Mouse (Mus musculus) lung, postnatal 4 days (tissue): ENCODE measurements around the gene Ada.
A peak's percentile ranks its signal among the peaks of the same experiment; 100 is the strongest.
"Not testable (repeated sequence)": the region's sequence is repeated elsewhere in the genome, so short reads cannot be mapped to it uniquely, and the experiment has no call there.

ENCODE experiments used
- DNase-seq, 2 experiments: peaks; one replicate each; pipeline ENCODE4 v3.0.0; 2021

Ada gene

DNA sequence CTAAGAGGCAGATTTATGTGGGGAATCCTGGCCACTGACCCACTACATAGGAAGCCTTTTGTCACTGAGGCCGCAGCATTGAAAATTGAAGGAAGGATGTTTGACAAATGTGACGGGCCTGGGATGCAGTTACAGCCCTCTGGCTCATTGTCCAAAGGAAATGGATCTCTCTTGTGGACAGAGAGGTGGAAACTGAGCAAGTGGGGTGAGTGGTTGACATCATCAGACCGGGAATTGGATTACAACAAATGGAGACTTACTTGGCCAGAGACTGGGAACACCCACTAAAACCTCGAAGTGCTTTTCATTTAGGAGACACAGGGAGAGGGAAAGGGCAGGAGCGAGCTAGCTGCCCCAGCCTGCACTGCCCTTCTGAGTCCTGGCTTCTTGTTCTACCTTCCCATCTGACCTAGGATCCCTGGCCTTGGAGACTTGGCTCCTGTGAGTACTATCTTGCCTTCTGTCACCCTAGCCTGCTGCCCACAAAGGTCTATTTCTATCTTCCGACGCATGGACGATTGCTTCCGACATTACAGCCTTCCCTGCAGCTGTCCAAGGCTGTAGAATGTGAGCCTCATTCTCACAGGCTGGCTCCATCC lies 56.2 kb downstream of the Ada start:
- peak in 1 of 2 experiments; percentile 35 for DNase-seq

DNA sequence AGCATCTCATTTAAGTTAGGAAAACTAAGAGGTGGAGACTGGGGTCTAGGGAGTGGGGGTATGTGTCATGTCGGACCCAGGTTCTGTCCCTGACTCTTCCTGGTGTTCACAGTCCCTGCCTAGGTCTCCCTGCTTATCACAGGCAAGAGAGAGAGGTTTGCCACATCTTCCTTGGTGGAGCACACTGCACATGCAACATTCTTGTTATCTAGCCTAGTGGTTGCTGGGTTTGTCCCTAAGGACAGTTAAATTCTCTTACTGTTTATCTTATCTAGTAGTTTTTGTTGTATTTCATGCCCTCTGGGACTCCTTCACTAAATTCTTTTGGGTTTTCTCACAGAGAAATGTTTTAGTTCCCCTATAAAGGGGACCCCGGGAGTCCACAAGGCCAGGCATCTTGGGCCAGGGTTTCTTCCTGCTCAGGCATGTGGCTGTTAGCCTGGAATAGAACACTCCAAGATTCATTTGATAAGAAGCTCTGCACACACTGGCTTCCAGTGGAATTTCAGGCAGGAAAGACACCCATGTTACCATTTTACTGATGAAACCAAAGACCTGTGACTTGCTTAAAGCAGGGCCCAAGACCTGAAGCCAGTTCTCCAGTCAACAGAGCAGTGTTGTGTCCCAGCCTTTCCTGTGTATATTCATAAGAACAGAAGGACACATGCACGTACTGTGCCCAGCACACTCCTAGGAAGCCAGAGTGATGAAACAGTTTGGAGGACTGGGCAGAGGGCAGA lies 57.0 kb downstream of the Ada start:
- no peak for DNase-seq

DNA sequence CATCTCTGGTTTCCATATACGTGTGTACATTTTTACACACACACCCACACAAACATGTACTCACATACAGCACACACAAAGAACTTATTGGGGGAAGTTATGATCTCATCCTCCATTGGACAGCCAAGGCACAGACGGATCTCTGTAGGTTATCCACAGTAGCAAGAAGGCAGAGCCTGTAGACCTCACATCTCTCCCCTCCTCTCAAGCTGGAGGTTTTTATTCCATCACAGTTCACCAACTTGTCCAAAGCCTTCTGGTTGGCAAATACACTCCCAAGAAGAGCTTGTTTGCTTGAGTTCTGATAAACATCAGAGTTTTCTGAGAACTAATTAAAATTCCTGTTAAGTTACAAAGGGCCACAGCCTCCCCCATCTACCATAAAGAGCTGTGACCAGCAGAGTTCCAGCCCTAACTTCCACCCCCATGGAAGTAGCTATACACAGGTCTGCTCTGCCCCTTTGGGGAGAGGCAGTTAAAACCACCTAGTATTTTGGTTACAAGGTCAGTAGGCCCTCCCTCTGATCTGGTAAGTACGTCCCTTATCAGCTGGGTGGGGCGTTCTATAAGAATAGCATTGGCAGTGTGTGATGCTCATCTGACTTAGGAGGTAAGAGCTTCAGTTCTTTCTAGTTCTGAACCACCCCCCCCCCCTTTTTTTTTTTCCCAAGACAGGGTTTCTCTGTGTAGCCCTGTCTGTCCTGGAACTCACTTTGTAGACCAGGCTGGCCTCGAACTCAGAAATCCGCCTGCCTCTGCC lies 58.0 kb downstream of the Ada start:
- DNase-seq: no peak

DNA sequence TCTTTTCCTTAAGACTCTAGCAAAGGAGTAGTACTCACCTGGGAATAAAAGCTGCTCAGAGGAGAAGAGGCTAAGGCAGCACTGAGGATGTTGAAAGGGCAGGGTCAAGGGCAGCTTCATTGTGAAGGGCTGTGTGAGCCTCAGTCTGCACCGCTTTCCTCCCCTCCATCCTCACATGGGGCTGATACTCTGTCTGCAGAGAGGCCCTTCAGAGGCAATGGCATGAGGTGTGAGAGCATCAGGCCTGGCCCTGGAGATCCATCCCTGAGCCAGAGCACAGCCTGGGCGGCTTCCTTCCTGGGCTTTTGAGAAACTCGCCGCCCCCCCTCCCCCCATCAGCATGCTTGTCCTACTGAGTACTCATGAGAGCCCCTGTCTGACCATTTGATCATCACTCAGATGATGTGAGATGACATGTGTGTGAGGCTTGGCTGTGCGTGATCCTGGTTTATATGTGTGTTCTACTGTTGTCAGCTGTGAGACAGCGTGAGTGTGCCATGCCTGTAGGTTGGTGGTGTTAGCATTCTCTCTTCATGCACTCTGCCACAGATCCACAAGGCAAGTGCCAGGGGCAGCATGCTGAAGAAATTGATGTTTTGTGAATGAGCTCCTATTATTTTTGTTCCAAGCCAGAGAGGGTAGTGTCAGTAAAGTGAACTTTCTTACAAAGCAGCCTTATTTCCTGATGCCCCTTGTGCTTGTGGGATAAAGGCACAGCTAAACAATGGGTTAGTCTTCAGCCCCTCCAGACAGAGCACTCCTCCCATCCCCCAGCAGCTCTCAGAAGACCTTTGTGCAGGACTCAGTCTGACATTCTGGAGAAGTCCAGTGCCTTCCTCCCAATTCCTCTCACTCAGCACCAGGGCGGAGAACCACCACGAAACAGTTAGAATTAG lies 59.4 kb downstream of the Ada start:
- DNase-seq: no peak

DNA sequence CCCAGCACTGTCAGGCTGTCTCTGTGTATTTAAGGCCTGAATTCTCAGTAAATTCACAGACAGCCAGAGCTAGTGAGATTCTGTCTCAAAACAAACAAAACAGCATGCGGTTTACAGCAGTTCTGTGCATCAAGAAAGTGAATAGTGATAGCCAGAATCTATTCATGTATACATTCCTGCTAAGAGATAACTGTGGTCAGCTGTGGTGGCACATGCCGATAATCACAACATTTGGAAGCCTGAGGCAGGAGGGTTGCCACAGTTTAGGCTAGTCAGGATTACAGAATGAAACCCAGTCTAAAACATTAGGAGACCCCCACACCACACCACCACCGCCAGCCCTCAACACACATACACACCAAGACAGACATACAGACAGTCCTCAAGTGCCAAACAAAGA lies 60.3 kb downstream of the Ada start:
- no peak for DNase-seq

DNA sequence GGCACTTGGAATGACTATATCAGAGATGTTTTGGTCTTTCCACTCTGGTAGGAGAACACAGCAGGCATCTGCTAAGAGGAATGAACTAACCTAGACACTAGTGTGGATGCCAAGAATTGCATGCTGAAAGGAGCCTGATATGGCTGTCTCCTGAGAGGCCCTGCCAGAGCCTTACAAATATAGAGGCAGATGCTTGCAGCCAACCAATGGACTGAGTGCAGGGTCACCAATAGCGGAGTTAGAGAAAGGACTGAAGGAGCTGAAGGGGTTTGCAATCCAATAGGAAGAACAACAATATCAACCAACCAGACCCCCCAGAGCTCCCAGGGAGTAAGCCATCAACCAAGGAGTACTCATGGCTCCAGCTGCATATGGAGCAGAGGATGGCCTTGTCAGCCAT lies 61.7 kb downstream of the Ada start:
- DNase-seq: not testable (repeated sequence)

DNA sequence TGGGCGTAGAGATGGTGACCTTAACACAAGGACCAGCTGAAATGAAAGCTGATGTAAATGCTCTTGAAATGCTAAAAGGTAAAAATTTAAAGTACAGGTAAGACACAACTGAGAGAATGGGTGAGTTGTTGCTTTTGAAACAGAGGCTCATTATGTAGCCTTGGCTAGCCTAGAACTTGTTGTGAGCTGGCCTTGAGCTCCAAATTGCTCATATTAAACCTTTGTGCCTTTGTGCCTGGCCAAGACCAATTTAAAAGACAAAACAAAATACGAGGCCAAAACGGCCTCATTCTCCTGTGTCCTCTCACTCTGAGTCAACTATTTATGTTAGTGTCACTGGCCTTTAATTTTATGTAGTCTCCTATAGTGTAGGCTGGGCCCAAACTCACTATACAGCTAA lies 63.2 kb downstream of the Ada start:
- DNase-seq: no peak

DNA sequence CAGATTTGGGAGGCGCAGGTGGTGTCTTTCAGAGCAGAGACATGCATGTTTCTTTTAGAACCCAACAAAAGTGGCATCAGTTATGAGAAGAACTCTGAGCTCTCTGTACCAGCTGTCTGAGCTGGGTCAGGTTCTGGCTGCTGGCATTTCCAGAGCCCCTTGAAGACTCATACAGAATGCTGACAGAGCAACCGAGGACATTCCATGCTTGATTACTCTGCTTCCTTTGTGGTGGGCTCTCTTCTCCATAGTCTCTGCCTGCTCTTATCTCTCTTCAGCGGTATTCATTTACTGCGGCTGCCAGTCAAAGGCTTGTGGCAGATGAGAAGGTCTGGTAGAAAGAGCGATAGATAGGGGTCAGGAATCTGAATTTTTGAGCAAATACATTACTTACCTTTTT lies 63.8 kb downstream of the Ada start:
- DNase-seq: no peak

DNA sequence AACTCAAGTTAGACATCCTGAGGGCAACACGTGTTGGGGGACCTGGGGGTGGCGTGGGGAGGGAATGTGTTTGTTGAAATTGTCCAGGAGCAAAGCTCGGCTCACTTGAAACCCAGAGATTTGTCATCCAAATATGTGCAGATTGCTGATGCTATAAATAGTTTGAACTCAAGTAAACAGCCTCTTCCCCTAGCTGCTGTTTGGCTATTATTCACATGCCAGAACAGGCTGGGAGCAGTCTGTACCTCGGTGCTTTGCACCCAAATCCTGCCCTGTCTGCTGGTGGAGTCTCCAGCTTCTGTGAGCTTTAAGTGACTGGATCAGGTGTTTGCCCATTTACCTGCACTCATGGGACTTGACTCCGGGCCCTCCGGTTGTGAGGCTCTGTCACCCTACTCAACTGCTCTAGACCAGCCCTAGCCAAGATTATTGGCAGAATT lies 64.3 kb downstream of the Ada start:
- DNase-seq: peak; percentile 34 to 73

DNA sequence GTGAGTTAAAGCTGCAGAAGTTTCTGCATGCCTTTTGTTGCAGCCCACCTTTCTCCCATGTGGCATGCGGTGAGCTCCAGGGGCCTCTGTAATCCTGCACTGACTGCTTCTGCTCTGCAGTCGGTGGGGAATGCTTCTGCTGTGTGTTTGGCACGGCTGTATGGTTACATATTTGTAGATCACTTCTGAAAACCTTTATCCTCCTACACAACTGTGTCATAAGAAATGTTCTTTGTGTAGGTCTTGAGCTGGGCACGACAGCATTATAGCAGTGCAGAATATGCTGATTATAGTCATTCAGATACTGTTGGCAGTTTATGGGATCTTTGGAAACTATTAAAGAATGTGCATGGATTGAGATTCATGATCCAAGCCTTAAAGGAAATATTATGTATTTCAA lies 64.8 kb downstream of the Ada start:
- no peak for DNase-seq

DNA sequence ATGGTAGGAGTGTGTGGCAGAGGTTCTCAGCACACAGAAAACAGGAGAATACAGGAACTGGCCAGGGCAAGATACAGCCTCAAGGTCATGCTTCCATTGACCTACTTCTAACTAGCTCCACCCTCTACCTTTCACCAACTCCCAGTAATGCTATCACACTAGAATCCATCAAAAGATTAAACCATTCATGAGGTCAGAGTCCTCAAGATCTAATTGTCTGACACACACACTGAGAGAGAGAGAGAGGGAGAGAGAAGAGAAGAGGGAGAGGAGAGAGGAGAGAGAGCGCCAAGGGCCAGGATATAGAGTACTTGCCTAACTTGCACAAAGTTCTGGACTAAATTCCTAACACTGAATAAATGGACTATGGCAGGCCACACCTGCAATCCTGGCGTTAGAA lies 67.7 kb downstream of the Ada start:
- no peak for DNase-seq

DNA sequence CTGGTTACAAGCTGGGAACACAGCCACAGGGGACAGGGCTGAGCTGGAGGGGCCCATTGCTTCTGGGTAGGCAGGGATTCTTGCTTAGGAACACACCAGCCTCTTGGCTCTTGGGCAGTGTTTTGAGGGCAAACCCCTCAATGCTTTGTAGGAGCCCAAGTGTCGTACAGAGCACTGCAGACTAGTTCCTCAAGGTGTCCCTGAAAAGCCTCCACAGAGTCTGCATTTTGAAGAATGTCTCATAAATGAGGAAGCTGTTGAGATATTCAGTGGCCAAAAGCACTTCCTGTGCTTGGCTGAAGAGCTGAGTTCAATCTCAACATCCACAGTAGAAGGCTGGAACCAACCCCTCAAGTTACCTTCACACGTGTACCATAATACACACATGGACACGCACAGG lies 73.3 kb downstream of the Ada start:
- DNase-seq: no peak
